Mouse (Mus musculus) forebrain, postnatal 0 days (tissue): Measurements from ENCODE around the gene Smok2a. TPM values are rescaled to one million over a fixed set of nuclear protein-coding genes. Genes with fewer than 3 reads are reported as not detected.
"Not testable (repeated sequence)": the region's sequence is repeated elsewhere in the genome, so short reads cannot be mapped to it uniquely, and the experiment has no call there.

Experiments
- ATAC-seq: fragments of 200-750 bp; cut with Nextera tagmentation; 2 replicates; pipeline ENCODE4 v1.8.0; 2017; ENCODE audit warnings: mild to moderate bottlenecking, moderate library complexity
- DNase-seq: peaks from one replicate; pipeline ENCODE4 v3.0.0-alpha.2; 2015
- H3K27ac ChIP-seq: fragments of 300-500 bp; sonication (generic); 2 replicates; pipeline ENCODE4 v1.5.1; 2014; ENCODE audit warnings: low read depth, mild to moderate bottlenecking, antibody characterized with exemption, low read length, moderate library complexity, mixed read lengths
- H3K27me3 ChIP-seq: fragments of 300-500 bp; sonication (generic); 2 replicates; pipeline ENCODE4 v1.6.1; 2014; ENCODE audit warnings: mild to moderate bottlenecking, low read length, mixed read lengths; ENCODE audit not compliant: insufficient read depth
- H3K36me3 ChIP-seq: fragments of 300-500 bp; sonication (generic); 2 replicates; pipeline ENCODE4 v1.6.1; 2014; ENCODE audit warnings: mild to moderate bottlenecking, moderate library complexity; ENCODE audit not compliant: insufficient read depth
- H3K4me1 ChIP-seq: fragments of 300-500 bp; sonication (generic); 2 replicates; pipeline ENCODE4 v1.6.1; 2014; ENCODE audit warnings: antibody characterized with exemption; ENCODE audit not compliant: insufficient read depth
- H3K4me2 ChIP-seq: fragments of 300-500 bp; sonication (generic); 2 replicates; pipeline ENCODE4 v1.6.1; 2014; ENCODE audit warnings: low read depth, mild to moderate bottlenecking, moderate library complexity
- H3K4me3 ChIP-seq: fragments of 300-500 bp; sonication (generic); 2 replicates; pipeline ENCODE4 v1.5.1; 2014; ENCODE audit warnings: low read depth, low read length, mixed read lengths
- H3K9ac ChIP-seq: fragments of 300-500 bp; sonication (generic); 2 replicates; pipeline ENCODE4 v1.6.1; 2014; ENCODE audit warnings: mild to moderate bottlenecking
- H3K9me3 ChIP-seq: fragments of 300-500 bp; sonication (generic); 2 replicates; pipeline ENCODE4 v1.6.1; 2016; ENCODE audit warnings: low read length
- CTCF ChIP-seq: sonication (generic); IDR thresholded peaks from 2 replicates; pipeline ENCODE4 v1.5.1; 2016; ENCODE audit warnings: antibody characterized with exemption, control low read depth, low read depth
- WGBS: fragments of 180-500 bp; shearing (Covaris S2); extraction: QIAGEN DNeasy Blood & Tissue Kit; methylation state at CpG from one replicate; pipeline ENCODE4 v1.1.7; 2014; 5-methylcytosine and 5-hydroxymethylcytosine counted together
- polyA plus RNA-seq: library from polyadenylated mRNA; unstranded; fragments of >200 nt; fragmentation: Nextera tagmentation; extraction: Ambion mirVana; gene quantifications from 2 replicates; pipeline ENCODE4 v1.2.1, GENCODE M21; 2015
- total RNA-seq: library from RNA; depleted of rRNA; stranded (reverse); fragments of >200 nt; gene quantifications from 2 replicates; pipeline ENCODE4 v1.2.3, GENCODE M21; 2014; rRNA removed

The Smok2a gene
- total RNA-seq: not detected in 2 replicates
- polyA plus RNA-seq: not detected in 2 replicates

DNA sequence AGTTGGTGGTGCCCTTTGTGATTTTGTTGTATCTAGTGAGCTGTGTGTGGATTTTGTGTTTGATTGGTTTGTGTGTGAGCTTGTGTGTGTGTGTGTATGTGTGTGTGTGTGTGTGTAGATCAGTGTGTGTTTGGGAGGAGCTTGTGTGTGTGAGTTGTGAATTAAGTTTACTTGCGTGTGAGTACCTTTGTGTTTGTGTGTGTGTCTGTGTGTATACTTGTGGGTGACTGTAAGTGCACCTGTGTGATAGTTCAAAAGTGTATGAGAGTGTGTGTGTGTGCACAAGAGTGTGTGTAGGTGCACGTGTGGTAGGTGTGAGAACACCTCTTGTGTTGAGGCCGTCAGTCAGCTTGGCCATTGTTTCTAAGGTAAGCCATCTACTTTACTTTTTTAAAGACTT is at the start of gene Smok2a:
Smok2a (plus strand) TSS at position 301 of the 400 bp plus-strand sequence.
- ATAC-seq (no peak), DNase-seq (no peak)
- H3K36me3 ChIP-seq: no peaks in the 10 kb centered on the region
- H3K27me3 ChIP-seq: no peaks in the 10 kb centered on the region
- H3K4me1 ChIP-seq: no peaks in the 10 kb centered on the region
- no peak within 1 kb of the TSS for H3K4me3 ChIP-seq
- no peak within 1 kb of the TSS for H3K4me2 ChIP-seq
- TF ChIP-seq CTCF: no peak
- peaks cover 81% of the 10 kb centered on the region for H3K9me3 ChIP-seq
- no peak within 1 kb of the TSS for H3K9ac ChIP-seq
- no peak within 1 kb of the TSS for H3K27ac ChIP-seq
- WGBS: 91% methylated on average over 3 of the region's 3 CpGs

DNA sequence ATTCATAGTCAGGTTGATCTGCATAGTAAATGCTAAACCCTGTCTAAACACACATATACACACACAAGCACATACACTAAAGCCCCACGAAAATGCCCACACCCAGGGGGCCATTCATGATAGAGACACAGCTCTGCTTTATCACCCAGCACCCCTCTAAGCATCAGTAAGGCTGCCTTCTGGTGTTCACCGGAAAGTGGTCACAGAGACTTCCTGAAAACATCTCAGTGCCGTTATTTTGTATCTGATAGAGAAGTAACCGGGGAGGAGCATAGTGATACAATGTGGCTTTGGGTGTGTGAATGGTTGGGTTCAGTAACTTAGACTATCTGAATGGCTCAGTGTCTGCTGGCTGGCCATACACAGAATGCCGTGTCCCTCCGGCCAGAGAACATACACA is 47.4 kb upstream of the Smok2a start:
- 87% methylated on average over 6 of the region's 6 CpGs for WGBS
- H3K27me3 ChIP-seq, H3K4me3 ChIP-seq, DNase-seq, H3K4me1 ChIP-seq, H3K4me2 ChIP-seq, H3K27ac ChIP-seq, H3K36me3 ChIP-seq, ATAC-seq, H3K9me3 ChIP-seq, H3K9ac ChIP-seq: not testable (repeated sequence)

DNA sequence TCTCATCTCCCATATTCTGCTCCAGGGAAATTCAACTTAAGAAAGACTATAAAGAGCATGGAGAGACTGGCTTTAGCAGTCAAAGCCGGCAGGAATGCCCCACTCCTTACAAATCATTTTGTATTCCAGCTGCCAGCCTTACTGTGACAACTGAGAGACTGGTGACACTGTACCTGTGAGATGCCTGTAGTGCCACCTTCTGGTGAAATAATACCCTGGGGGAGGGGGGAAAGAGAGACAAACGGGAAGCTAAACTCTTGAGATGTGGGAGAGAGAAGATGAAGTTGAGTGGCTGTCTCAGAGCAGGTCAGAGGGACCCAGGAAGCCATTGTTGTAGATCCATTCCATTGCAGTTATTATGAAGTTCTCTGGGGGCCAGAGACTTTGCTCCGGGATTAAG is 47.0 kb upstream of the Smok2a start:
- DNase-seq, H3K9ac ChIP-seq, H3K9me3 ChIP-seq, H3K27ac ChIP-seq, H3K4me2 ChIP-seq, H3K36me3 ChIP-seq, H3K4me3 ChIP-seq, H3K4me1 ChIP-seq, H3K27me3 ChIP-seq: not testable (repeated sequence)
- 0 out of 2 replicates have a peak, but pooled peaks have one; percentile 25 for ATAC-seq
- WGBS: 60% methylated on average over 1 of the region's 3 CpGs

DNA sequence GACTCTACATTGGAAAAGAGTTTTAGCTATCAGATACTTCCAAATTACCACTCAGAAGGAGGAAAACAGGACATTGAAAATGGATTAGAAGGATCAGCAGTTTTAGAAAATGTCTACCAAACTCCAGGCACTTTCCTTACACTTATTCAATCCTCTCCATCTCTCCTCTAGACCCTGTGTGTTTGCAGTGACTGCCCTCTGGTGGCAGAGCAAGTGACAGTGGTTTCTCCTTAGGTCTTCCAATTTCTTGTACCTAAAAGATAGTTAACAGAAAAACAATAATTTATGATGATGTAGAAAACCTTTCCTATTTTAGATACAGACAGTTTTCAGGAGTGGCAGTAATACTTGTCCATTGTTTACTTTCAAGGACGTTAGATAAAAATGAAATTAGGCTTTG is 45.4 kb upstream of the Smok2a start:
- not testable (repeated sequence) for H3K9me3 ChIP-seq, H3K9ac ChIP-seq, DNase-seq, H3K27me3 ChIP-seq, H3K36me3 ChIP-seq, H3K4me2 ChIP-seq, H3K27ac ChIP-seq, H3K4me3 ChIP-seq, H3K4me1 ChIP-seq
- peak; percentile 48; the same call in 1 of the 2 replicates for ATAC-seq
- WGBS: no CpG with 5 or more reads among the region's 1 CpGs

DNA sequence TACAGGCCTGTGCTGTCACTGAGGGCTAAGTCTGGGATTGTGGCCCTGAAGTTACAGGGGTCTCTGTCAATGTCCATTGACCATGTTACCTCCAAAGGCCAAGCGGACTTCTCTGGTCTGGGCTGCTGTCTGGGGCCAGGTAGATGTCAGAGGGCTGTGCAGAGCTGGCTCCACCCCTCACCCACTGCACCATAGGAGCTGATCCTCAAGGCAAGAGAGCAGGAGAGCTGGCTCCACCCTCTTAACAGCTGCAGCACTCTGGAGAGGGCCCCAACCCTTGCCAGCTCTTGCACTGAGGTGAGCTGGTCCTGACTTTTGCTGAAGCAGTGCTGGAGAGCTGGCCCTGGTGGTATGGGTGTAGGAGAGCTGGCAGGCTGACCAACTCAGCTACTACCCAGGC is 43.2 kb upstream of the Smok2a start:
- not testable (repeated sequence) for DNase-seq, H3K27me3 ChIP-seq, H3K27ac ChIP-seq, H3K4me1 ChIP-seq, H3K4me2 ChIP-seq, H3K9ac ChIP-seq, H3K4me3 ChIP-seq, H3K36me3 ChIP-seq, ATAC-seq
- peaks cover 12% of the 10 kb centered on the region for H3K9me3 ChIP-seq
- WGBS: 44% methylated on average over 1 of the region's 1 CpGs

DNA sequence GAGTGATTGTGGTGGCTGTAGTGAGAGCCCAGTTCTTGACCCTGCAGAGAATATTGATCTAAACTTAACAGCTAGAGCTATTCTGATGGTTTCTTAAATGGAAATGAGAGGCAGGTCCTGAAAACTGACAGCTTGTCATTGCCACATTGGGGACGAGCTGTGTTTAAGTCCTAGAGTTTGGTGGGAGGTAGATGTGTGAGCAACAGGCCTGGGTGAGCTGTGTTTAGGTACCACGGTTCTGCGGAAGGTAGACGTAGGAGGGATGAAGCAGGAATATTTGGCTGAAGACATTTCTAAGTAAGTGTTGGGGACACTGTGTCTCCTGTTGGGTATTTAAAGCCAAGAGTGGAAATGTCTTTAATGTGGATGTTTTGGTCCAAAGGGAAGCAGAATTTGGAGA is 42.0 kb upstream of the Smok2a start:
- DNase-seq, H3K4me1 ChIP-seq, H3K27ac ChIP-seq, H3K4me2 ChIP-seq, H3K4me3 ChIP-seq, H3K27me3 ChIP-seq, H3K9ac ChIP-seq, H3K36me3 ChIP-seq, ATAC-seq: not testable (repeated sequence)
- peaks cover 12% of the 10 kb centered on the region for H3K9me3 ChIP-seq
- WGBS: 87% methylated on average over 4 of the region's 4 CpGs

DNA sequence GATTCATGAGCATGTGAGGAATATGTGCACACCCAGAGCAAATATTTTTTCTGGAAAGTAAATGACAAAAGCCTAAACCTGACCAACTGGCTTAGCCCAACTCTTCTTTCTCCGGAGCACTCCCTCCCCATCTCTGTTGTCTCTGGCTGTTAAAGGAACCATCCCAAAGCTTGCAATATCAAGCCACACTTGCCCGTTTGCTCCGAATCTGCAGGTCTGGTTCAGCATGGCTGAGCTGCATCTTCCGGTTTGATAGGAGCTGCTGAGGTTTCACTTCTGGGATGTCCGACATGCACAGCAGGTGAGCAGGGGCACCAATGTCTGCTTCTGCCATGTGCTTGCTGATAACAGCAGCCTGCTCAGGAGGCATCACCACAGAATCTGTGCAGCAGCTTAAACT is 40.5 kb upstream of the Smok2a start:
- H3K4me2 ChIP-seq, H3K36me3 ChIP-seq, H3K27me3 ChIP-seq, H3K9ac ChIP-seq, H3K4me1 ChIP-seq, DNase-seq, ATAC-seq, H3K27ac ChIP-seq, H3K4me3 ChIP-seq: not testable (repeated sequence)
- 94% methylated on average over 5 of the region's 5 CpGs for WGBS
- peaks cover 14% of the 10 kb centered on the region for H3K9me3 ChIP-seq

DNA sequence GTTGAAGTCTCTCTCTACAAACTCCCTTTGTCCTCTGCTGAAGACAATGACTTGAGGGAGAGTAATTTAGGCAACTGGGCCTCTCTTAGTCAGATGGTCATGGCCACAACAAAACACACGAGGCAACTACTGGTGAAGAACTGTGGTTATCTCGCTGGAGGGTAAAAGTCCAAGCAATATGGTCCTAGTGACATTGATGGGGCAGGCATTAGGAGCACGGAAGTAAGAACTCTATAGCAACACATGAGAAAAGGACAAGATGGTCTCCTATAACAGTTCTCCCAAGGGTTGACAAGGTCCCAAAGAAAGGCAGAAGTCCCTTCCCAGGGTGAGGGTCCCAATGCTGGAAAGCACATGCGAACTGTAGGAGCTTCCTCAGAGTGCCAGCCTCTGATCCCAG is 38.3 kb upstream of the Smok2a start:
- H3K9ac ChIP-seq, ATAC-seq, H3K27me3 ChIP-seq, H3K36me3 ChIP-seq, DNase-seq, H3K4me3 ChIP-seq, H3K27ac ChIP-seq, H3K4me2 ChIP-seq, H3K4me1 ChIP-seq: not testable (repeated sequence)
- peaks cover 27% of the 10 kb centered on the region for H3K9me3 ChIP-seq
- 78% methylated on average over 3 of the region's 4 CpGs for WGBS

DNA sequence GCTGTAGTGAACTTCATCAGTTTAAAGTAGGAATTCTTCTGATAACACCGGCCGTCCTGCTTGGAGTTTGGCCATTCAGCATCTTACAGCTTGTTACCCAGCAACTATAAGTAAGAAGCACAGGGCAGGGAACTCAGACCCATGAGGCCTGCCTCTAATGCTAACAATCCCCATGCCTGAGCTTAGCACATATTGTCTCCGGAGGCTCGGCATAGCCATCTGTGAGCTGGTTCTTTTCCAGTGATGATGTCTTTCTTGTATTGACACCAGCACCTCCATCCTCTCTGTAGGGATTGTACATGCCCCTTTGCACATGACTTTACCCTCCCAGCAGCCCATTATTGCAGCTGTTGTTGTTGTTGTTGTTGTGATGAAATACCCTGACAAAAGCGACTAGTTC is 36.5 kb upstream of the Smok2a start:
- not testable (repeated sequence) for H3K36me3 ChIP-seq, ATAC-seq, DNase-seq, H3K4me1 ChIP-seq, H3K9ac ChIP-seq, H3K4me3 ChIP-seq, H3K27me3 ChIP-seq, H3K4me2 ChIP-seq, H3K27ac ChIP-seq
- WGBS: 95% methylated on average over 4 of the region's 5 CpGs
- peaks cover 27% of the 10 kb centered on the region for H3K9me3 ChIP-seq

DNA sequence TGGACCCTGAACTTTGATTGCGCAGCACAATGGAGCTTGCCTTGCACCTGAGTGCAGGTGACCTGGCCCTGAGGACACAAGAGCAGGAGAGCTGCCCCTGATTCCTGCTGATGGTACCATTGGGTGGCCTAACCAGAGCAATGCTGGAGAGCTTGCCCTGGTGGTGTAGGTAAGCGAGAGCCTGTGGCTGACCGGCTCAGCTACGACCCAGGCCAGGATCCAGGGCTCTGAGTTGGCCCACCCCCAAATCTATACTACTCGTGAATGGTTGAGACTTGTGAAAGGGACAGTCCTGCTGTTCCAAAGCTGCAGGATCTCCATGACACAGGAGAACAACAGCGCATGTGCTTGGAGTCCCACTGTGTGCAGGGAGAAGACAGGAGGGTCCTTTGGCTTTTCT is 34.4 kb upstream of the Smok2a start:
- not testable (repeated sequence) for ATAC-seq, DNase-seq
- WGBS: 87% methylated on average over 6 of the region's 6 CpGs

DNA sequence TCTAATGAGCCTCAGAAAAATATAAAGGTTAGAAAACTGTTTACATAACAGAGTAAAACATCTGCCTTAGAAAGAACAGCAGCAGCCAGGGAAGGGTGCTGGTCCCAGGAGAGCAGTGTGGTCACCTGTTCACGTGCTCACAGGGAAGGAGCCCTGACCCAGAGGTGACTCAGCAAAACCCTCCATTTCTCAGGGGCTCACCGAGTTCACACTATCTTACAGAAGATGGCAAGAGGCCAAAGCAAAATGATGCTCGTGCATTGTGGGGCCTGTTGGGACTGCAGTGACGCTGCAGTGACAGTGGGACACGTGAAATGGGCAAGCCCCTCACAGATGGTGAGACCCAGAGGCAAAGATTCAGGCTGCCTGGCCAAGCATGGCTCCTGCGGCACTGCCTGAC is 33.4 kb upstream of the Smok2a start:
- not testable (repeated sequence) for H3K4me2 ChIP-seq, DNase-seq, H3K4me1 ChIP-seq, H3K27me3 ChIP-seq, H3K36me3 ChIP-seq, H3K9ac ChIP-seq, H3K27ac ChIP-seq, ATAC-seq, H3K4me3 ChIP-seq
- H3K9me3 ChIP-seq: peaks cover 22% of the 10 kb centered on the region
- WGBS: 62% methylated on average over 5 of the region's 6 CpGs

More for the DNA sequence above, 34.4 kb upstream of the Smok2a start:
- not testable (repeated sequence) for H3K4me1 ChIP-seq, H3K27ac ChIP-seq, H3K36me3 ChIP-seq, H3K4me3 ChIP-seq, H3K27me3 ChIP-seq, H3K4me2 ChIP-seq, H3K9ac ChIP-seq
- H3K9me3 ChIP-seq: peaks cover 31% of the 10 kb centered on the region
